Mouse (Mus musculus): ENCODE results near the gene Ranbp9. TPM values are rescaled to one million over a fixed set of nuclear protein-coding genes. Genes with fewer than 3 reads are reported as not detected.
A peak's percentile ranks its signal among the peaks of the same experiment; 100 is the strongest.

The Ranbp9 gene
- polyA plus RNA-seq, 1 experiment = 13.7 TPM

- H3K36me3 ChIP-seq (ENCODE audit: control insufficient read depth, insufficient read depth, low read length) = peaks cover 13% of the 10 kb centered on the region
- no peak for TF ChIP-seq POLR2A (IDR thresholded peaks at IDR 0.05; ENCODE audit: low read depth, low read length)
- no peak for TF ChIP-seq CTCF (IDR thresholded peaks at IDR 0.05; ENCODE audit: extremely low read depth, insufficient read length, insufficient replicate concordance, low read depth, low read length)
- no peak overlapping the region for H3K27ac ChIP-seq (ENCODE audit: insufficient read depth, low read depth, low read length)
- H3K4me1 ChIP-seq (ENCODE audit: control insufficient read depth, insufficient read depth, insufficient read length, low read length) = peaks cover 5% of the 10 kb centered on the region
- H3K4me3 ChIP-seq (ENCODE audit: low read depth, low read length) = no peak overlapping the region
- no peaks in the 10 kb centered on the region for H3K27me3 ChIP-seq (ENCODE audit: control insufficient read depth, insufficient read depth, low read length)
- WGBS = 51% methylated on average over 6 of the region's 6 CpGs
These were observed 111.0 kb downstream of the Ranbp9 start for GRCm38 (mm10) chr13:43370063-43370462.

- Histone ChIP-seq H3K4me1 (ENCODE audit: control insufficient read depth, insufficient read depth, insufficient read length, low read length) (peaks cover 6% of the 10 kb centered on the region), H3K27ac (ENCODE audit: insufficient read depth, low read depth, low read length) (no peak overlapping the region)
- no peak for TF ChIP-seq POLR2A (IDR thresholded peaks at IDR 0.05; ENCODE audit: low read depth, low read length)
- TF ChIP-seq CTCF (IDR thresholded peaks at IDR 0.05; ENCODE audit: extremely low read depth, insufficient read length, insufficient replicate concordance, low read depth, low read length) = no peak
These were observed 115.3 kb downstream of the Ranbp9 start for GRCm38 (mm10) chr13:43365825-43366184.

GRCm38 (mm10) chr13:43364985-43365824 is 115.9 kb downstream of the Ranbp9 start, which contains the start of gene Sirt5:
Sirt5 (plus strand) TSS chr13:43365496.
- no peaks in the 10 kb centered on the region for H3K36me3 ChIP-seq (ENCODE audit: control insufficient read depth, insufficient read depth, low read length)
- peak within 1 kb of the TSS; percentile 88 for H3K4me3 ChIP-seq (ENCODE audit: low read depth, low read length)
- no peaks in the 10 kb centered on the region for H3K27me3 ChIP-seq (ENCODE audit: control insufficient read depth, insufficient read depth, low read length)
- peak; percentile 75 for TF ChIP-seq CTCF (IDR thresholded peaks at IDR 0.05; ENCODE audit: extremely low read depth, insufficient read length, insufficient replicate concordance, low read depth, low read length)
- no peak for TF ChIP-seq POLR2A (IDR thresholded peaks at IDR 0.05; ENCODE audit: low read depth, low read length)
- WGBS = 13% methylated on average over 42 of the region's 42 CpGs
- H3K4me1 ChIP-seq (ENCODE audit: control insufficient read depth, insufficient read depth, insufficient read length, low read length) = peaks cover 6% of the 10 kb centered on the region
- no peak within 1 kb of the TSS for H3K27ac ChIP-seq (ENCODE audit: insufficient read depth, low read depth, low read length)

More at GRCm38 (mm10) chr13:43365825-43366184, 115.3 kb downstream of the Ranbp9 start:
- Histone ChIP-seq H3K27me3 (ENCODE audit: control insufficient read depth, insufficient read depth, low read length) (no peaks in the 10 kb centered on the region), H3K4me3 (ENCODE audit: low read depth, low read length) (peak overlapping the region; percentile 88), H3K36me3 (ENCODE audit: control insufficient read depth, insufficient read depth, low read length) (peaks cover 2% of the 10 kb centered on the region; the same call in 1 of the 2 replicates)
- WGBS = 6% methylated on average over 11 of the region's 11 CpGs

- no peaks in the 10 kb centered on the region for H3K36me3 ChIP-seq (ENCODE audit: control insufficient read depth, insufficient read depth, low read length)
- 69% methylated on average over 9 of the region's 9 CpGs for WGBS
- no peak for TF ChIP-seq POLR2A (IDR thresholded peaks at IDR 0.05; ENCODE audit: low read depth, low read length)
- no peak for TF ChIP-seq CTCF (IDR thresholded peaks at IDR 0.05; ENCODE audit: extremely low read depth, insufficient read length, insufficient replicate concordance, low read depth, low read length)
- peaks cover 6% of the 10 kb centered on the region for H3K4me1 ChIP-seq (ENCODE audit: control insufficient read depth, insufficient read depth, insufficient read length, low read length)
- H3K27me3 ChIP-seq (ENCODE audit: control insufficient read depth, insufficient read depth, low read length) = no peaks in the 10 kb centered on the region
- no peak overlapping the region for H3K4me3 ChIP-seq (ENCODE audit: low read depth, low read length)
- no peak overlapping the region for H3K27ac ChIP-seq (ENCODE audit: insufficient read depth, low read depth, low read length)
These were observed 118.7 kb downstream of the Ranbp9 start for GRCm38 (mm10) chr13:43362353-43362752.

- WGBS = 59% methylated on average over 6 of the region's 6 CpGs
- TF ChIP-seq CTCF (IDR thresholded peaks at IDR 0.05; ENCODE audit: extremely low read depth, insufficient read length, insufficient replicate concordance, low read depth, low read length) = no peak
- TF ChIP-seq POLR2A (IDR thresholded peaks at IDR 0.05; ENCODE audit: low read depth, low read length) = no peak
- Histone ChIP-seq H3K4me1 (ENCODE audit: control insufficient read depth, insufficient read depth, insufficient read length, low read length) (peaks cover 3% of the 10 kb centered on the region; the same call in 1 of the 2 replicates), H3K27ac (ENCODE audit: insufficient read depth, low read depth, low read length) (no peak overlapping the region), H3K4me3 (ENCODE audit: low read depth, low read length) (no peak overlapping the region), H3K36me3 (ENCODE audit: control insufficient read depth, insufficient read depth, low read length) (no peaks in the 10 kb centered on the region), H3K27me3 (ENCODE audit: control insufficient read depth, insufficient read depth, low read length) (no peaks in the 10 kb centered on the region)
These were observed 120.5 kb downstream of the Ranbp9 start for GRCm38 (mm10) chr13:43360534-43360933.

GRCm38 (mm10) chr13:43356346-43357125 is 124.5 kb downstream of the Ranbp9 start:
- WGBS = 84% methylated on average over 14 of the region's 14 CpGs

GRCm38 (mm10) chr13:43354362-43354761 is 126.7 kb downstream of the Ranbp9 start:
- WGBS = 56% methylated on average over 12 of the region's 12 CpGs
- no peaks in the 10 kb centered on the region for H3K27me3 ChIP-seq (ENCODE audit: control insufficient read depth, insufficient read depth, low read length)
- H3K27ac ChIP-seq (ENCODE audit: insufficient read depth, low read depth, low read length) = no peak overlapping the region
- no peaks in the 10 kb centered on the region for H3K36me3 ChIP-seq (ENCODE audit: control insufficient read depth, insufficient read depth, low read length)
- no peak for TF ChIP-seq CTCF (IDR thresholded peaks at IDR 0.05; ENCODE audit: extremely low read depth, insufficient read length, insufficient replicate concordance, low read depth, low read length)
- no peak for TF ChIP-seq POLR2A (IDR thresholded peaks at IDR 0.05; ENCODE audit: low read depth, low read length)
- no peak overlapping the region for H3K4me3 ChIP-seq (ENCODE audit: low read depth, low read length)
- H3K4me1 ChIP-seq (ENCODE audit: control insufficient read depth, insufficient read depth, insufficient read length, low read length) = no peaks in the 10 kb centered on the region

More at GRCm38 (mm10) chr13:43356346-43357125, 124.5 kb downstream of the Ranbp9 start:
- Histone ChIP-seq H3K27me3 (ENCODE audit: control insufficient read depth, insufficient read depth, low read length) (no peaks in the 10 kb centered on the region), H3K4me1 (ENCODE audit: control insufficient read depth, insufficient read depth, insufficient read length, low read length) (no peaks in the 10 kb centered on the region), H3K4me3 (ENCODE audit: low read depth, low read length) (no peak overlapping the region), H3K36me3 (ENCODE audit: control insufficient read depth, insufficient read depth, low read length) (no peaks in the 10 kb centered on the region), H3K27ac (ENCODE audit: insufficient read depth, low read depth, low read length) (no peak overlapping the region)
- TF ChIP-seq CTCF (IDR thresholded peaks at IDR 0.05; ENCODE audit: extremely low read depth, insufficient read length, insufficient replicate concordance, low read depth, low read length) = no peak
- TF ChIP-seq POLR2A (IDR thresholded peaks at IDR 0.05; ENCODE audit: low read depth, low read length) = no peak

Data from small intestine, adult 2 months (tissue).